Mouse (Mus musculus) urinary bladder, postnatal 10 days (tissue): ENCODE results near the gene Eif3d.

Source experiments
- DNase-seq: peaks from one replicate; pipeline ENCODE4 v3.0.0; 2022; ENCODE audit warnings: low spot score

The Eif3d gene

GRCm38 (mm10) chr15:77952921-77953320 is 17.7 kb downstream of the Eif3d start:
- DNase-seq: no peak

- no peak for DNase-seq
Observed at GRCm38 (mm10) chr15:77949061-77949460, 21.6 kb downstream of the Eif3d start.

GRCm38 (mm10) chr15:77945711-77946110 is 24.9 kb downstream of the Eif3d start:
- DNase-seq: no peak

GRCm38 (mm10) chr15:77941563-77941962 is 29.1 kb downstream of the Eif3d start:
- no peak for DNase-seq

- no peak for DNase-seq
Observed at GRCm38 (mm10) chr15:77938516-77938915, 32.1 kb downstream of the Eif3d start.

GRCm38 (mm10) chr15:77935673-77936375 is 34.8 kb downstream of the Eif3d start:
- DNase-seq: no peak

GRCm38 (mm10) chr15:77934968-77935367 is 35.6 kb downstream of the Eif3d start:
- no peak for DNase-seq

- no peak for DNase-seq
Observed at GRCm38 (mm10) chr15:77934326-77934725, 36.3 kb downstream of the Eif3d start.

- DNase-seq: peak; percentile 97
Observed at GRCm38 (mm10) chr15:77933770-77934169, 36.8 kb downstream of the Eif3d start.

GRCm38 (mm10) chr15:77933222-77933621 is 37.4 kb downstream of the Eif3d start:
- no peak for DNase-seq

GRCm38 (mm10) chr15:77931689-77932016 is 39.0 kb downstream of the Eif3d start:
- DNase-seq: no peak

- DNase-seq: no peak
Observed at GRCm38 (mm10) chr15:77930986-77931688, 39.5 kb downstream of the Eif3d start.

GRCm38 (mm10) chr15:77929804-77930203 is 40.8 kb downstream of the Eif3d start:
- no peak for DNase-seq

- DNase-seq: peak; percentile 78
Observed at GRCm38 (mm10) chr15:77928673-77929331, 41.8 kb downstream of the Eif3d start, which contains the start of gene Txn2. Gene Txn2 (minus strand): TSS chr15:77929006.

GRCm38 (mm10) chr15:77928091-77928490 is 42.5 kb downstream of the Eif3d start:
- no peak for DNase-seq

- DNase-seq: no peak
Observed at GRCm38 (mm10) chr15:77926921-77927320, 43.7 kb downstream of the Eif3d start.

GRCm38 (mm10) chr15:77925195-77925594 is 45.4 kb downstream of the Eif3d start:
- DNase-seq: no peak

- DNase-seq: no peak
Observed at GRCm38 (mm10) chr15:77923267-77924035, 47.2 kb downstream of the Eif3d start.

GRCm38 (mm10) chr15:77922710-77923109 is 47.9 kb downstream of the Eif3d start:
- DNase-seq: no peak

GRCm38 (mm10) chr15:77921636-77922035 is 49.0 kb downstream of the Eif3d start:
- no peak for DNase-seq

GRCm38 (mm10) chr15:77920511-77921462 is 49.8 kb downstream of the Eif3d start:
- no peak for DNase-seq
